Mouse (Mus musculus): ENCODE measurements around the gene Nxn.

- TF ChIP-seq CTCF (IDR thresholded peaks at IDR 0.05; ENCODE audit: low read depth) (no peak), EP300 (IDR thresholded peaks at IDR 0.05; ENCODE audit: low read depth) (no peak)
Measured at GRCm38 (mm10) chr11:76339830-76340229, 59.1 kb downstream of the Nxn start.
